Mouse (Mus musculus): Measurements from ENCODE around the gene Cpm. TPM values are rescaled to one million over a fixed set of nuclear protein-coding genes. Genes with fewer than 3 reads are reported as not detected.
A peak's percentile ranks its signal among the peaks of the same experiment; 100 is the strongest.

Cpm gene
- total and polyA plus RNA-seq, 3 experiments, result 0.27 TPM; not detected in 2

DNA sequence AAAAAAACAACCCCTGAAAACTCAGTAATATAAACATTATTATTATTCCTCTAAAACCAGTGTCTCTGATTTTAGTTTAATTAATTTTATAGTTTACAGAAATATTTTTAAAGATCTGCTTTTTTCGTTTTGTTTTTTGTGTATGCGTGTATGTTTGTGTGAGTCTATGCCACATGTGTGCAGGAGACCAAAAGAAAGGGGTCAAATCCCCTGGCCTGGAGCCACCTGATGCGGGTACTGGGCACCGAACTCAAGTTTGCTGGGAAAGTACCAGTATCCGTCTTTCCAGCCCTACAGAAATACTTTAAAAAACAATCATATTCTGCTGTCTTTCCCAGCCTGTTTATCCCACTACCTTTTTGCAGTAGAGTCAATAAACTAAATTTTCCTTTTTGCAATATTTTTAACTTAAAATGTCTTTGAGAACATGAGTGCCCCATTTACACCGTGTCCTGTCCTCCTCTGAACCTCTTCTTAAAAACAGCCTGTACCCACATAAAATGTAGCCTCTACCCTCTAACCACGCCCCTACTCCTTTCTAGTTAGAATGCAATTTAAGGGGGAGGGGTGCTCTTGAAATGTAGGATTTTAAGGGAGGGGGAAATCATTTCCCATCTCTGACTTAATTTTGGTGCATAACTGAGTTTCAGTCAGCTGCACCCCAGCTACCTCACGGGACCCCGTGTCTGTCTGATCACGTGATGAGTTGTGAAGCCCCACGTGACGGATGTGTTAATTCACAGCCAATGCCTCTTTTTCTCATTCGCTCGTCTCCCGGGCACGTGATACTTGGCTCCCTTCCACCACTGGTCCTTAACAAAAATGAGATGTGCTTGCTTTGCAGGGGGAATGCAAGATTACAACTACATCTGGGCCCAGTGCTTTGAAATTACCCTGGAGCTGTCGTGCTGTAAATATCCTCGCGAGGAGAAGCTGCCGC lies 46.1 kb downstream of the Cpm start:
- Histone ChIP-seq H3K27me3 (ENCODE audit: insufficient read depth, low read length) (peaks cover 14% of the 10 kb centered on the region), H3K4me3 (ENCODE audit: low read depth, low read length) (no peak overlapping the region), H3K4me1 (ENCODE audit: insufficient read depth, low read depth, low read length) (peaks cover 17% of the 10 kb centered on the region), H3K36me3 (replicated peaks) (no peaks in the 10 kb centered on the region), H3K9me3 (replicated peaks) (no peaks in the 10 kb centered on the region)
- no peak for DNase-seq (ENCODE audit: low spot score)
- ATAC-seq (ENCODE audit: extremely low read depth, insufficient number of reproducible peaks, low FRiP score, poor library complexity, severe bottlenecking), result no peak
- TF ChIP-seq TAL1 (conservative IDR thresholded peaks at IDR 0.05; ENCODE audit: low read depth, low read length) (no peak), GATA2 (IDR thresholded peaks at IDR 0.05; ENCODE audit: borderline replicate concordance, low read depth, low read length) (no peak), CTCF (IDR thresholded peaks at IDR 0.05; ENCODE audit: low read depth, low read length) (no peak), GATA1 (IDR thresholded peaks at IDR 0.05; ENCODE audit: borderline replicate concordance, low read length) (no peak), POLR2AphosphoS5 (IDR thresholded peaks at IDR 0.05; ENCODE audit: insufficient replicate concordance, low read depth, low read length) (no peak)

DNA sequence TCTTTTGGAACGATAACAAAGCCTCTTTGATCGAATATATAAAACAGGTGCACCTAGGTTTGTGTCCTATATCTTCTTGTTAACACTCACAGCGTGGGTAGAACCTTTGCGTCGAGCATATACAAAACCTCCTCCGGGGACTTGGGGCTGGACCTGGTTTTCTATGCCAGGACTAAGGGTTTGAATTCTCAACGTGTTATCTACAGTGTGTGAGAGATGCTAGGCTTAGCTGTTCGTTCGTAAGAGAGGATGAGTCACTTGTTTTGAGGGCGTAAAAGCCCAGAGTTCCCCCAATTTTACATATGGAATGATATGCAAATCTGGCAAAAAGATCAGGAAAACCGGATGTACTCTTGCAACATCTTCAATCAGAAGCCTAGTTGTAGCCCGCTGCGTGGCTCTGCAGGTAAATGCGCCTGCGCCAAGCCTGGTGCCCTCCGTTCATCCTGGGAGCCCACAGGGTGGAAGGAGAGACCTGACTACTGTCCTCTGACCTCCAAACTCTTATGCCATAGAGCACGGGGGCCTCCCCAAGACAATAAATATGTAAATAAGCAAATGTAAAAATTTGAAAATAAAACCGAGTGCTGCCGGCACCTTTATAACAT lies 46.8 kb downstream of the Cpm start:
- no peak for TF ChIP-seq TAL1 (conservative IDR thresholded peaks at IDR 0.05; ENCODE audit: low read depth, low read length)
- TF ChIP-seq GATA1 (IDR thresholded peaks at IDR 0.05; ENCODE audit: borderline replicate concordance, low read length), result no peak
- no peak for TF ChIP-seq CTCF (IDR thresholded peaks at IDR 0.05; ENCODE audit: low read depth, low read length)
- TF ChIP-seq GATA2 (IDR thresholded peaks at IDR 0.05; ENCODE audit: borderline replicate concordance, low read depth, low read length), result no peak
- TF ChIP-seq POLR2AphosphoS5 (IDR thresholded peaks at IDR 0.05; ENCODE audit: insufficient replicate concordance, low read depth, low read length), result no peak
- Histone ChIP-seq H3K4me3 (ENCODE audit: low read depth, low read length) (no peak overlapping the region), H3K36me3 (replicated peaks) (no peaks in the 10 kb centered on the region), H3K4me1 (ENCODE audit: insufficient read depth, low read depth, low read length) (peaks cover 17% of the 10 kb centered on the region), H3K9me3 (replicated peaks) (no peaks in the 10 kb centered on the region), H3K27me3 (ENCODE audit: insufficient read depth, low read length) (peaks cover 14% of the 10 kb centered on the region)
- no peak for DNase-seq (ENCODE audit: low spot score)
- ATAC-seq (ENCODE audit: extremely low read depth, insufficient number of reproducible peaks, low FRiP score, poor library complexity, severe bottlenecking), result no peak

DNA sequence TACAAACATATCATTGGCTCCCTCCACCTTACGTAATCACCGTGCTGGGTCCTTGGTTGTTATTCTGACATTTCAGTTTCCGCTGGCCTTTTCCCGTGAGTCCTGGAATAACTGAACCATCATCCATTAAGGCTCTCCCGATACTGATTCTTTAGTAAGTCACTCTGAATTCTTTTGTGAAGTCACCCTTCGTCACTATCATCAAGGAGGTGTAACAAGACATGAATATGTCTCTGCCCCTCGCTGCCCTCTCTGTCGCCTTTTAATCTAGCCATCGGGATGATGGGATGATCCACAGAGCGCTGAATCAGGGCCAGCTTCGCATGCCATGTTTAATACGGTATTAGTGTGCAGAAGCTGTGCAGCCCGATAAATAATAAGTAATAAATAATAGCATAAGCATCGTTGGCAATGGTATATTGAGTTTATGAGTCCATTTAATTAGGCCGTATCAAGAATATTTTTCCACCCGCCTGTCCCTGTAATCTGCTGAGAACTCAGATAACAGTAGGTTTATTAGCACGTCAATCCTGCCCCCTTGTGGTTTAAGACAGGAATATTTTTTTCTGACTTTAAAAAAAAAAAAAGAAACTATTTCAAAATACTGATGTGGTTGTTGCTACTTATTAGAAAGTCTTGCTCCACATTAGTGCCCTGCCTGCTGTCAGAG lies 47.5 kb downstream of the Cpm start:
- DNase-seq (ENCODE audit: low spot score), result peak; percentile 5
- TF ChIP-seq POLR2AphosphoS5 (IDR thresholded peaks at IDR 0.05; ENCODE audit: insufficient replicate concordance, low read depth, low read length), result no peak
- no peak for TF ChIP-seq CTCF (IDR thresholded peaks at IDR 0.05; ENCODE audit: low read depth, low read length)
- TF ChIP-seq GATA1 (IDR thresholded peaks at IDR 0.05; ENCODE audit: borderline replicate concordance, low read length), result no peak
- TF ChIP-seq GATA2 (IDR thresholded peaks at IDR 0.05; ENCODE audit: borderline replicate concordance, low read depth, low read length), result no peak
- TF ChIP-seq TAL1 (conservative IDR thresholded peaks at IDR 0.05; ENCODE audit: low read depth, low read length), result no peak
- no peak overlapping the region for H3K4me3 ChIP-seq (ENCODE audit: low read depth, low read length)
- H3K27me3 ChIP-seq (ENCODE audit: insufficient read depth, low read length), result peaks cover 14% of the 10 kb centered on the region
- H3K4me1 ChIP-seq (ENCODE audit: insufficient read depth, low read depth, low read length), result peaks cover 17% of the 10 kb centered on the region
- no peaks in the 10 kb centered on the region for H3K36me3 ChIP-seq (replicated peaks)
- no peaks in the 10 kb centered on the region for H3K9me3 ChIP-seq (replicated peaks)
- no peak for ATAC-seq (ENCODE audit: extremely low read depth, insufficient number of reproducible peaks, low FRiP score, poor library complexity, severe bottlenecking)

DNA sequence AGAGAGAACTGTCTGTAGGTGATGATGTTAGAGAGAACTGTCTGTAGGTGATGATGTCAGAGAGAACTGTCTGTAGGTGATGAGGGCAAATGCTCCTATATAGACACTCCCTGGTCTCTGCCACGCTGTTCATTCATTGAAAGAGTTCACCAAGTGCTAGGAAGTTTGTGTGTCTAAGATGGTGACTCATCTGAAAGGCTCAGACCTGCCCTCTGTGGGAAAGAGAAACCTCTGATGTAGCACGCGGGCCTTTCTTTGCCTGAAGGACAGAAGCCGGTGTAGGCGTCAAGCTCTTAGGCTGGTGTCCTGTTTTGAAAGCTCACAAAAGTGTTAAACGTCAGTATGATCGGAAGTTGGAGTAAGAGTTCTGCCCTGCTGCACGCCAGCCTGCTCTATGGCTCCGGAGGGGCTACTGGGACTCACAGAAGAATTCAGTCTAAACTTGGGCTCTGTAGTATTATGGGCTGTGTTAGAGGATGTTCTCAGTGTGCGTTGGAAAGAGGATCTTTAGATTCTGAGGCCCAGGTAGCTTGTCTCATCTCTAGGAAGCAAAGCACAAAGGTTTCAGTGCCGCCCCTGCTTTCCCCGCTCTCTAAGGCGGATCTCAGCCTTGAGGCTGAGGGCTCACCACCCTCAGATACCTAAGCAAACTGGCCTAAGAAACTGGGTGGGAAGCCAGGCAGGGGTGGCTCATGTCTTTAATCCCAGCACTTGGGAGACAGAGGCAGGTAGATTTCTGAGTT lies 48.4 kb downstream of the Cpm start:
- DNase-seq (ENCODE audit: low spot score) (no peak), ATAC-seq (ENCODE audit: extremely low read depth, insufficient number of reproducible peaks, low FRiP score, poor library complexity, severe bottlenecking) (0 out of 2 replicates have a peak, but pooled peaks have one; percentile 17)
- TF ChIP-seq GATA1 (IDR thresholded peaks at IDR 0.05; ENCODE audit: borderline replicate concordance, low read length) (no peak), TAL1 (conservative IDR thresholded peaks at IDR 0.05; ENCODE audit: low read depth, low read length) (no peak), POLR2AphosphoS5 (IDR thresholded peaks at IDR 0.05; ENCODE audit: insufficient replicate concordance, low read depth, low read length) (no peak), GATA2 (IDR thresholded peaks at IDR 0.05; ENCODE audit: borderline replicate concordance, low read depth, low read length) (no peak), CTCF (IDR thresholded peaks at IDR 0.05; ENCODE audit: low read depth, low read length) (no peak)
- Histone ChIP-seq H3K27me3 (ENCODE audit: insufficient read depth, low read length) (peaks cover 10% of the 10 kb centered on the region), H3K9me3 (replicated peaks) (no peaks in the 10 kb centered on the region), H3K4me3 (ENCODE audit: low read depth, low read length) (peak overlapping the region; percentile 20; the same call in 1 of the 2 replicates), H3K4me1 (ENCODE audit: insufficient read depth, low read depth, low read length) (peaks cover 17% of the 10 kb centered on the region), H3K36me3 (replicated peaks) (no peaks in the 10 kb centered on the region)

DNA sequence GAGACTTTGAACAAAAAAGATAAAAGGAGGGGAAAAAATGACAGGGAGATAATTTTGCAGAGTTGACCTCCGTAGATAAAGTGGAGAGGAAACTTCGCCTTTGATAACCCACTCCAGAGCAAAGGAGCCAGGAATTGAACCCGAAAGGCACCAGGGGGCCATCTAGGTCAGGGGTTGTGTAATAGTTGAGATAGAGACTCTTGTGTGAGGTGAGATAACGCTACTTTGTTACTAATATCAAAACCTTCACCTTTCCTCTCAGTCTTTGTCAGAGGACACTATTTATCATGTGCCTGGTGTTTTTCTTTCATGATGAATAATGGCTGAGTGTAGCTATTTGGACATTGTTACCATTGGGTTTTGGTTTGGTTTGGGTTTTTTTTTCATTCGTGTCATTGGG lies 49.1 kb downstream of the Cpm start:
- ATAC-seq (ENCODE audit: extremely low read depth, insufficient number of reproducible peaks, low FRiP score, poor library complexity, severe bottlenecking) (peak; percentile 75), DNase-seq (ENCODE audit: low spot score) (peak; percentile 11)
- TF ChIP-seq TAL1 (conservative IDR thresholded peaks at IDR 0.05; ENCODE audit: low read depth, low read length) (no peak), GATA1 (IDR thresholded peaks at IDR 0.05; ENCODE audit: borderline replicate concordance, low read length) (no peak), GATA2 (IDR thresholded peaks at IDR 0.05; ENCODE audit: borderline replicate concordance, low read depth, low read length) (no peak)
- Histone ChIP-seq H3K27me3 (ENCODE audit: insufficient read depth, low read length) (peaks cover 7% of the 10 kb centered on the region), H3K36me3 (replicated peaks) (no peaks in the 10 kb centered on the region), H3K4me3 (ENCODE audit: low read depth, low read length) (no peak overlapping the region), H3K9me3 (replicated peaks) (no peaks in the 10 kb centered on the region), H3K4me1 (ENCODE audit: insufficient read depth, low read depth, low read length) (peaks cover 17% of the 10 kb centered on the region)
